Mouse (Mus musculus): ENCODE measurements around the gene Lrp2.

The Lrp2 gene

GRCm38 (mm10) chr2:69590548-69590947 lies 4.7 kb upstream of the Lrp2 start:
- TF ChIP-seq GATA4 (IDR thresholded peaks at IDR 0.05; ENCODE audit: insufficient replicate concordance, low read length) = no peak

- TF ChIP-seq GATA4 (IDR thresholded peaks at IDR 0.05; ENCODE audit: insufficient replicate concordance, low read length) = no peak
Observed at GRCm38 (mm10) chr2:69587896-69588295, 2.0 kb upstream of the Lrp2 start.

- TF ChIP-seq GATA4 (IDR thresholded peaks at IDR 0.05; ENCODE audit: insufficient replicate concordance, low read length) = no peak
Observed at GRCm38 (mm10) chr2:69586821-69587728, 1.2 kb upstream of the Lrp2 start.

GRCm38 (mm10) chr2:69585191-69585885 lies 527 bp downstream of the Lrp2 start:
- TF ChIP-seq GATA4 (IDR thresholded peaks at IDR 0.05; ENCODE audit: insufficient replicate concordance, low read length) = no peak

- no peak for TF ChIP-seq GATA4 (IDR thresholded peaks at IDR 0.05; ENCODE audit: insufficient replicate concordance, low read length)
Observed at GRCm38 (mm10) chr2:69584117-69584933, 1.5 kb downstream of the Lrp2 start.

GRCm38 (mm10) chr2:69582861-69583260 lies 3.0 kb downstream of the Lrp2 start:
- TF ChIP-seq GATA4 (IDR thresholded peaks at IDR 0.05; ENCODE audit: insufficient replicate concordance, low read length) = no peak

DNA sequence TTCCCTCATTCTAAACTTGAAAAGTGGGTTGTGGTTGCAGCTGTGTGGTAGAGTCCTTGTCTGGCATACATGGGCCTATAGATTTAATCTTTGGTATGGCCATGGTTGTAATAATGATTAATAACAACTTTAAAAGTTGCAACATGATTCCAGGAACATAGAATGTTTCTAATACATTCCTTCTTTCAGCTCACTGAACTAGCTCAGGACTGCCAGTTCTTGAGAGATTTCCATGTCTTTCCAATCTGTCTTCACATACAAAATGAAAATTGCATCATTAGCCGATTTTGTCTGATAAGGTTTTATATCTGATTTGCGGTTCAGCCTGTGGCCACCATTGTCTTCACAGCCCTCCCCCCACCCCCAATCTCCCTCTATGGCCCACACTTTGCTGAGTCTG lies 5.8 kb downstream of the Lrp2 start:
- TF ChIP-seq GATA4 (IDR thresholded peaks at IDR 0.05; ENCODE audit: insufficient replicate concordance, low read length) = no peak

DNA sequence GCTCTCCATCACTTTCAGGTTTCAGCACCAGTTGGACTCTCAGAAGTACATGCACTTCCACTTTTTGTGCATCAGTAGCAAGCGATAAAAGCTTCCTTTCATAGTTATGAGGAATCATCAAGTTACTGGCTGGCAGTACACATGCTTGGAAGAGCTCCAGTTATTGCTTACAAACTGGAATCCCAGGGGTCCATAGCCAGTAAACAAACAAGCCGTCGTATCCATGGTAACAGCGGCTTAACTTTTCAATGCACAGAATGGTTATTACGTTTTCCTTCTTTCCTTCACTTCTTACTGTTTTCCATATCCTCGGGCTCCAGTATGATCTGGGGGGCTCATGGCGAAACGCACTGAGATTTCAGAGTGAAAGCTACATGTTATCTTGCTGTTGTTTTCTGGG lies 7.7 kb downstream of the Lrp2 start:
- no peak for TF ChIP-seq GATA4 (IDR thresholded peaks at IDR 0.05; ENCODE audit: insufficient replicate concordance, low read length)

DNA sequence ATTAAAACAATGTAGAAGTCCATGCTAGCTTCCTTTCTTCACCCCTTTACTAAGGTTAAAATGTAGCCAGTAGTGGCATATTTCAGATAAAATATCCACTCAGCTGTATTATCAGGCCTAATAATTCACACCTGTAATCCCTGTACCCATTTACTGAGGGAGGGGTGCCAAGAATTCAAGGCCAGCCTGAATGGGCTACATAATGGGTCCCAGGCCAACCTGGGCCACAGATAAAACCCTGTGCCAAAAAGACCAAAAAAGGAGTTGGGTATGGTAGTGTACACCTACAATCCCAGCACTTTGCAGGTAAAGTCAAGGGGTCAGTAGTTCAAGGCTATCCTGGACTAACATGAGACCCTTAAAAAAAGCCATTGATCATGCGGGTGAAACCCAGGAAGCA lies 9.3 kb downstream of the Lrp2 start:
- no peak for TF ChIP-seq GATA4 (IDR thresholded peaks at IDR 0.05; ENCODE audit: insufficient replicate concordance, low read length)

GRCm38 (mm10) chr2:69574934-69575333 lies 10.9 kb downstream of the Lrp2 start:
- TF ChIP-seq GATA4 (IDR thresholded peaks at IDR 0.05; ENCODE audit: insufficient replicate concordance, low read length) = no peak

GRCm38 (mm10) chr2:69574261-69574660 lies 11.6 kb downstream of the Lrp2 start:
- no peak for TF ChIP-seq GATA4 (IDR thresholded peaks at IDR 0.05; ENCODE audit: insufficient replicate concordance, low read length)

DNA sequence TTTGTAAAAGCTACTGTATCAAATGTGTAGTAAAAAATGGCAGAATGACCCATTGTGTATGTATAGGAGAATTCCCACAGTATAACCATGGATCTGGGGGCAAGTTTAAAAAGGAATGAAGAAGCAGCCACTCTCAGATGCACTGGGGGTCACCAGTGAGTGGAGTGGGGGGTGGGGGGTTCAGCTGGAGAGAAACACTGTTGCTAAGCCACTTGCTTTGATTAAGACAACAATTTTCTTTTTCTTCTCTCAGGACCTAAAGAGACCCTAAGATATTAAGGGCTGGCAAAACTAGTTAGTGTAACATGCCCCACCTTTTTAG lies 12.2 kb downstream of the Lrp2 start:
- no peak for TF ChIP-seq GATA4 (IDR thresholded peaks at IDR 0.05; ENCODE audit: insufficient replicate concordance, low read length)

DNA sequence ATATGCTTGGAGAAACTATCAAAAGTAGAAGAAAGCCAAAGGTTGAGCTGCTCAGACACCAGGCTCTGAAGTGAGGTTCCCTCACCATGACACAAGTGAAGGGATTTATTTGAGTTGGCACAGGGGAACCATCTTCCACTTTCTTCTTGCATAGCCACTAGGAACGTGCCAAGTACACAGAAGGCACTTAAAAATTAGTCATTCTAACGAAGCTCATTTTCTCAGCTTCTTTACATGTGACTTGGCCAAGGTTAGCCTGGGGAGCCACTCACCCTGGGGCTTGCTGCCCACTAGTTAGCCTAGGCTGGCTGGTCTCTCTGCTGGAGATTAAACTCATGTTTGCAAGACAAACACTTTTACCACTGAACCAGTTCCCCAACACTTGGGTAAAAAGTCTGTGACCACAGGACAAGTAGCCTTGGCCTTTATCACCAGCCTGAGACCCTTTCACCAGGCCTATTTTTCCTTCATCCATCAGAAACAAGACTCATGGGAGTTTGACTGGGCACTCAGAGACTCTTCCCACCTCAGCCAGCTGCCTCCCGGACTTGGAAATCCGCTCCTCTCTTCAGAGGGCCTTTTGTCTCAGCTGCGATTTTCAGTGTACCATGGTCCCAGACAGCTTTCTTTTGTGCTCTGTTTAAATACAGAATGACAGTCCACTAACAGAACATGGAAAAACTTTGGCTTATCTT lies 12.7 kb downstream of the Lrp2 start:
- TF ChIP-seq GATA4 (IDR thresholded peaks at IDR 0.05; ENCODE audit: insufficient replicate concordance, low read length) = no peak

- no peak for TF ChIP-seq GATA4 (IDR thresholded peaks at IDR 0.05; ENCODE audit: insufficient replicate concordance, low read length)
Observed at GRCm38 (mm10) chr2:69570556-69570955, 15.3 kb downstream of the Lrp2 start.

GRCm38 (mm10) chr2:69566281-69566680 lies 19.6 kb downstream of the Lrp2 start:
- no peak for TF ChIP-seq GATA4 (IDR thresholded peaks at IDR 0.05; ENCODE audit: insufficient replicate concordance, low read length)

Data from liver, adult (tissue).